Mouse (Mus musculus) limb, embryonic 12.5 days (tissue): ENCODE measurements around the gene Muc20. TPM values are rescaled to one million over a fixed set of nuclear protein-coding genes. Genes with fewer than 3 reads are reported as not detected.

Experiments
- ATAC-seq: fragments of 200-750 bp; cut with Nextera tagmentation; 2 replicates; pipeline ENCODE4 v1.8.0; 2017; ENCODE audit warnings: low read depth, moderate TSS enrichment; ENCODE audit not compliant: insufficient number of reproducible peaks, insufficient read depth, low FRiP score, low TSS enrichment
- H3K27ac ChIP-seq: fragments of 300-500 bp; sonication (generic); 2 replicates; pipeline ENCODE4 v1.5.1; 2016; ENCODE audit warnings: mild to moderate bottlenecking, moderate library complexity
- H3K27me3 ChIP-seq: fragments of 300-500 bp; sonication (generic); 2 replicates; pipeline ENCODE4 v1.6.1; 2016; ENCODE audit warnings: mild to moderate bottlenecking, moderate library complexity
- H3K36me3 ChIP-seq: fragments of 300-500 bp; sonication (generic); 2 replicates; pipeline ENCODE4 v1.6.1; 2016; ENCODE audit warnings: mild to moderate bottlenecking, moderate library complexity
- H3K4me1 ChIP-seq: fragments of 300-500 bp; sonication (generic); replicated peaks from 2 replicates; pipeline ENCODE4 v1.6.1; 2016
- H3K4me2 ChIP-seq: fragments of 300-500 bp; sonication (generic); 2 replicates; pipeline ENCODE4 v1.6.1; 2016; ENCODE audit warnings: mild to moderate bottlenecking, moderate library complexity
- H3K4me3 ChIP-seq: fragments of 300-500 bp; sonication (generic); replicated peaks from 2 replicates; pipeline ENCODE4 v1.5.1; 2016; ENCODE audit warnings: mild to moderate bottlenecking
- H3K9ac ChIP-seq: fragments of 300-500 bp; sonication (generic); replicated peaks from 2 replicates; pipeline ENCODE4 v1.6.1; 2016; ENCODE audit warnings: mild to moderate bottlenecking, moderate library complexity
- H3K9me3 ChIP-seq: fragments of 300-500 bp; sonication (generic); 2 replicates; pipeline ENCODE4 v1.6.1; 2016; ENCODE audit warnings: mild to moderate bottlenecking, moderate library complexity
- WGBS: fragments of 180-500 bp; shearing (Covaris S2); methylation state at CpG from one replicate; pipeline ENCODE4 v1.1.7; 2016; 5-methylcytosine and 5-hydroxymethylcytosine counted together
- polyA plus RNA-seq: library from polyadenylated mRNA; unstranded; fragments of >200 nt; fragmentation: Nextera tagmentation; extraction: Ambion mirVana; gene quantifications from 2 replicates; pipeline ENCODE4 v1.2.1, GENCODE M21; 2016

Gene Muc20
- polyA plus RNA-seq, 1 experiment from 2014 or later, result not detected

GRCm38 (mm10) chr16:32795177-32795576, 2.1 kb downstream of the Muc20 start:
- 68% methylated on average over 1 of the region's 1 CpGs for WGBS
- Histone ChIP-seq H3K27me3 (no peaks in the 10 kb centered on the region), H3K27ac (no peak overlapping the region), H3K4me3 (no peak overlapping the region), H3K4me2 (no peak overlapping the region), H3K36me3 (no peaks in the 10 kb centered on the region), H3K4me1 (0 out of 2 replicates have a peak, but pooled peaks cover 2% of the 10 kb centered on the region), H3K9ac (no peak overlapping the region), H3K9me3 (no peaks in the 10 kb centered on the region)
- no peak for ATAC-seq

DNA sequence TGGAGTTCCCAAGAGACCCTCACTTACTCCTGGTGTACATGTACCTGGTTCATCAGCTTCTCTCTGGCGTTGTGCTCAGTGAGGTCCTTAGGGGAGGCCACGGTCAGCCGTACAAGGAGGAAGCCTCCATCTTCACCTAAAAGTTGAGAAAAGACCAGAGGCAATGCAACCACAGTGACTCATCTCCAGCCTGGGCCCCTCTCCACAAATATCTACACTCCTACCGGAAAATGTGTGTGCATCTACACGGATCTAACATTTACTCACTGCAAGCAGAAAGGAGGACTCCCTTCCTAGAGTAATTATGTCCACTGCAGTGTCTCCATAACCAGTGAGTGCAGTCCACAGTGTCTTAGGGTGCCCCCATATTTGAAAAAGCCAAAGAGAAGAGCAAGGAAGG, 7.2 kb downstream of the Muc20 start:
- H3K27ac ChIP-seq, result no peak overlapping the region
- H3K4me3 ChIP-seq, result no peak overlapping the region
- H3K27me3 ChIP-seq, result no peaks in the 10 kb centered on the region
- no peak overlapping the region for H3K9ac ChIP-seq
- no peak for ATAC-seq
- no peaks in the 10 kb centered on the region for H3K4me1 ChIP-seq
- no peak overlapping the region for H3K4me2 ChIP-seq
- WGBS, result 89% methylated on average over 5 of the region's 5 CpGs
- H3K9me3 ChIP-seq, result no peaks in the 10 kb centered on the region
- H3K36me3 ChIP-seq, result no peaks in the 10 kb centered on the region

- no peak for ATAC-seq
- Histone ChIP-seq H3K27ac (no peak overlapping the region), H3K4me2 (no peak overlapping the region), H3K4me3 (no peak overlapping the region), H3K36me3 (no peaks in the 10 kb centered on the region), H3K9me3 (no peaks in the 10 kb centered on the region), H3K4me1 (0 out of 2 replicates have a peak, but pooled peaks cover 4% of the 10 kb centered on the region), H3K9ac (no peak overlapping the region), H3K27me3 (no peaks in the 10 kb centered on the region)
- 84% methylated on average over 13 of the region's 13 CpGs for WGBS
Measured at GRCm38 (mm10) chr16:32784840-32785239, 12.4 kb downstream of the Muc20 start.

DNA sequence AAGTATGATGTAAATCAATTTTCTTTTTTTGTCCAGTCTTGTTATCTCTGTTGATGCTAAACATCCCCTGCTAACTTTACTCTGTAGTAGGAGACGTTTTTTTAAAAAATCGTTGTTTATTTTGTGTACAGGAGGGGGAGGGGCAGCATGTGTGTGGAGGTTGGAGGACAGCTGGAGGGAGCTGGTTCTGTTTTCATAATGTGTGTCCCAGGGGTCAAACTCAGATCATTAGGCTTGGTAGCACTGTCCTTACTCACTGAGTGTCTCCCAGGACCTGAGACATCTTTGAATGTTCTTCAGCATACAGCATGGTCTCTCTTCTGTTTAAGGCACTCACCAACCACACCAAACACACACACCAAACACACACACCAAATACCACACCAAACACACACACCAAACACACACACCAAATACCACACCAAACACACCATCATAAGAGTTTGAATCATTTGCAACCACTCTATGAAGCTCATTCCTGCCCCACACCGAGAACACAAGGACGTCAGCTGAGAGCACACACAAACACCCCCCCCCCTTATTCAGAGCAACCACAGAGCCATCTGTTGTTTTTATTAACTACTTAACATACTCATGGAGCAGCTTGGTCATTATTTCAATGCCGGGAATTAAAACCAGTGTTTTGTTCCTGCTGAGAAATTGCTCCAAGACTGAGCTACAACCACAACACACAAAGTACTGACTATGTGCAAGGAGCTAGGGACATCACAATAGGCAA, 13.7 kb downstream of the Muc20 start:
- no peaks in the 10 kb centered on the region for H3K27me3 ChIP-seq
- H3K27ac ChIP-seq, result no peak overlapping the region
- WGBS, result 46% methylated on average over 5 of the region's 5 CpGs
- ATAC-seq, result no peak
- no peak overlapping the region for H3K9ac ChIP-seq
- no peak overlapping the region for H3K4me2 ChIP-seq
- no peaks in the 10 kb centered on the region for H3K9me3 ChIP-seq
- H3K4me1 ChIP-seq, result 0 out of 2 replicates have a peak, but pooled peaks cover 4% of the 10 kb centered on the region
- no peak overlapping the region for H3K4me3 ChIP-seq
- H3K36me3 ChIP-seq, result no peaks in the 10 kb centered on the region

GRCm38 (mm10) chr16:32778956-32779355, 18.3 kb downstream of the Muc20 start:
- ATAC-seq, result no peak
- WGBS, result 77% methylated on average over 8 of the region's 8 CpGs
- Histone ChIP-seq H3K4me3 (no peak overlapping the region), H3K27me3 (peaks cover 7% of the 10 kb centered on the region; the same call in 1 of the 2 replicates), H3K9me3 (no peaks in the 10 kb centered on the region), H3K4me2 (no peak overlapping the region), H3K9ac (no peak overlapping the region), H3K36me3 (no peaks in the 10 kb centered on the region), H3K4me1 (0 out of 2 replicates have a peak, but pooled peaks cover 4% of the 10 kb centered on the region), H3K27ac (no peak overlapping the region)

DNA sequence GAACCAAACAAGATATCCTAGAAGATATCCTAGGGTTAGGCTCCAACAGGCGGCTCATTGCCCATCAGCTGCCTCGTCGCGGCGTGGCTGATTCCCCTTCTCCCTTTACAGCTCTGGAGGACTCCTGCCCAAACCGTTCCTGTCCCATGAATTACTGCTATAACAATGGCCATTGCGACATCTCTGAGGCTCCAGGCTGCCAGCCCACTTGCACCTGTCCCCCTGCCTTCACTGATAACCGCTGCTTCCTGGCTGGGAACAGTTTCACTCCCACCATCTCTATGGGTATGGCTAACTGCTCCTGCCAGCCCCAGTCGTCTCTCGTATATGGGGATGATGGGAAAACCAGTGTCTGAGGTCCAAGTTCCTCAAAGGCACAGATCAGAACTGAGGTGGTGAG, 20.6 kb downstream of the Muc20 start:
- no peak overlapping the region for H3K27ac ChIP-seq
- peaks cover 7% of the 10 kb centered on the region; the same call in 1 of the 2 replicates for H3K27me3 ChIP-seq
- H3K9ac ChIP-seq, result no peak overlapping the region
- no peaks in the 10 kb centered on the region for H3K36me3 ChIP-seq
- H3K4me1 ChIP-seq, result no peaks in the 10 kb centered on the region
- H3K4me3 ChIP-seq, result no peak overlapping the region
- no peaks in the 10 kb centered on the region for H3K9me3 ChIP-seq
- 80% methylated on average over 10 of the region's 10 CpGs for WGBS
- ATAC-seq, result no peak
- H3K4me2 ChIP-seq, result no peak overlapping the region

DNA sequence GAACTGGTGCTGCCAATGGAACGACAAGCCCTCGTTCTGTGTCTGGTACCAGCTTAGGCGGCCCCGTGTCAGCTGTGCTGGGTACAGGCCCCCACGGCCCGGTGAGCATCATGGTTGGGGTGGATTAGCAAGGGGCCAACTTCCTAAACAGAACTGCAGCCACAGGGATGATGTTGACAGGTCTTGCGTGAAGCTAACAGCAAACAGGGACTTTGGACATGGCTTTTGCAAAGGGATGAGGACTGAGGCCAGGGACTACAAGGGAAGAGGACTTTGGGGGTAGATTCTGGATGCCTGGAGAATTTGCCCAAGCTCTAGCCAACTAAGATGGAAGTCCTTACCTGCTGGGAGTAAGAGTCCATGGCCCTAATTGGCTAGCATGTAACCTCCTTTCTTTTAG, 30.3 kb downstream of the Muc20 start:
- Histone ChIP-seq H3K4me2 (no peak overlapping the region), H3K36me3 (no peaks in the 10 kb centered on the region), H3K4me3 (no peak overlapping the region), H3K9me3 (no peaks in the 10 kb centered on the region), H3K4me1 (no peaks in the 10 kb centered on the region), H3K27me3 (no peaks in the 10 kb centered on the region), H3K27ac (no peak overlapping the region), H3K9ac (no peak overlapping the region)
- no peak for ATAC-seq
- 96% methylated on average over 7 of the region's 7 CpGs for WGBS

DNA sequence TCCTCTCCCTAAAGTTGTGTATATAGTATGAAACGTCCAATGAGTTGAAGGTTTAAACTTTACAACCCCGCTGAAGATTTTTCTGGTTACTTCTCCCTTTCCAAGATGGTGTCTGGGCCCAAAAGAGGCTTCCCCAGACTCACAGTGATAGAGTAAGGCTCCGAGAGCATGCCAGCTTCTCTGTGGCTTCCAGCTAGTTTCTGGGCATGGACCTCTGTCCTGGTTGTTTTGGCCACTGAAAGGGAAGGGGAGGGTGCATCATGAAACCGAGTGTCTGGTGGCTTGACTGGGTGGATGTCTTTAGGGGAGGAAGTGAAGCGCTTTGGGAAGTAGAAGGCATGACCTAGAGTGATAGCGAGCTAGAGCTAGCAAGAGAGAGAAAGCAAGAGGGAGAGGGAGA, 32.3 kb downstream of the Muc20 start:
- no peak for ATAC-seq
- Histone ChIP-seq H3K4me2 (no peak overlapping the region), H3K9me3 (no peaks in the 10 kb centered on the region), H3K27ac (no peak overlapping the region), H3K36me3 (no peaks in the 10 kb centered on the region), H3K4me1 (no peaks in the 10 kb centered on the region), H3K27me3 (no peaks in the 10 kb centered on the region), H3K9ac (no peak overlapping the region), H3K4me3 (no peak overlapping the region)
- WGBS, result 75% methylated on average over 6 of the region's 6 CpGs

GRCm38 (mm10) chr16:32764550-32764949, 32.7 kb downstream of the Muc20 start:
- Histone ChIP-seq H3K4me1 (no peaks in the 10 kb centered on the region), H3K4me2 (no peak overlapping the region), H3K27ac (no peak overlapping the region), H3K4me3 (no peak overlapping the region), H3K9me3 (no peaks in the 10 kb centered on the region), H3K27me3 (no peaks in the 10 kb centered on the region), H3K9ac (no peak overlapping the region), H3K36me3 (no peaks in the 10 kb centered on the region)
- ATAC-seq, result no peak
- whole genome bisulfite sequencing, result 75% methylated on average over 2 of the region's 2 CpGs

- ATAC-seq, result no peak
- H3K4me2 ChIP-seq, result no peak overlapping the region
- H3K27ac ChIP-seq, result no peak overlapping the region
- no peak overlapping the region for H3K9ac ChIP-seq
- no peaks in the 10 kb centered on the region for H3K9me3 ChIP-seq
- H3K27me3 ChIP-seq, result no peaks in the 10 kb centered on the region
- H3K4me3 ChIP-seq, result no peak overlapping the region
- 92% methylated on average over 5 of the region's 5 CpGs for WGBS
- no peaks in the 10 kb centered on the region for H3K4me1 ChIP-seq
- H3K36me3 ChIP-seq, result no peaks in the 10 kb centered on the region
Measured at GRCm38 (mm10) chr16:32750242-32751127, 46.8 kb downstream of the Muc20 start.

- WGBS, result 74% methylated on average over 6 of the region's 6 CpGs
Measured at GRCm38 (mm10) chr16:32745852-32746251, 51.4 kb downstream of the Muc20 start.

More at GRCm38 (mm10) chr16:32745852-32746251, 51.4 kb downstream of the Muc20 start:
- no peak for ATAC-seq
- Histone ChIP-seq H3K4me3 (no peak overlapping the region), H3K27ac (no peak overlapping the region), H3K36me3 (no peaks in the 10 kb centered on the region), H3K9me3 (no peaks in the 10 kb centered on the region), H3K4me2 (no peak overlapping the region), H3K9ac (no peak overlapping the region), H3K4me1 (no peaks in the 10 kb centered on the region), H3K27me3 (no peaks in the 10 kb centered on the region)
